Mouse (Mus musculus) kidney, adult 2 months (tissue): ENCODE measurements around the gene Npas1. TPM values are rescaled to one million over a fixed set of nuclear protein-coding genes. Genes with fewer than 3 reads are reported as not detected.

Experiments
- DNase-seq: peaks from one replicate; pipeline ENCODE4 v3.0.0; 2021
- H3K27ac ChIP-seq: fragments of 200-500 bp; 2 replicates; pipeline ENCODE4 v1.5.1; 2012; ENCODE audit warnings: low read depth, low read length, control low read depth, inconsistent platforms; ENCODE audit not compliant: insufficient read depth
- H3K27me3 ChIP-seq: fragments of 200-500 bp; replicated peaks from 2 replicates; pipeline ENCODE4 v1.6.1; 2012; ENCODE audit warnings: mild to moderate bottlenecking, moderate library complexity, low read length, inconsistent platforms; ENCODE audit not compliant: control insufficient read depth, insufficient read depth
- H3K36me3 ChIP-seq: fragments of 200-500 bp; 2 replicates; pipeline ENCODE4 v1.6.1; 2012; ENCODE audit warnings: mild to moderate bottlenecking, moderate library complexity, low read length, inconsistent platforms; ENCODE audit not compliant: control insufficient read depth, insufficient read depth
- H3K4me1 ChIP-seq: fragments of 200-500 bp; 2 replicates; pipeline ENCODE4 v1.6.1; 2011; ENCODE audit warnings: low read length; ENCODE audit not compliant: control insufficient read depth, insufficient read depth
- H3K4me3 ChIP-seq: fragments of 200-500 bp; 2 replicates; pipeline ENCODE4 v1.5.1; 2011; ENCODE audit warnings: mild to moderate bottlenecking, low read depth, low read length, control low read depth; ENCODE audit not compliant: insufficient read depth
- CTCF ChIP-seq: fragments of 200-500 bp; conservative IDR thresholded peaks from 2 replicates; pipeline ENCODE4 v1.5.1; 2011; ENCODE audit warnings: low read depth, mild to moderate bottlenecking, control low read depth, low read length, moderate library complexity, mixed read lengths; ENCODE audit not compliant: insufficient read depth, insufficient read length
- POLR2A ChIP-seq: fragments of 200-500 bp; IDR thresholded peaks from one replicate; pipeline ENCODE4 v1.6.1; 2011; ENCODE audit warnings: low read depth, low read length, control low read depth
- WGBS: fragments of 180-500 bp; shearing (Covaris S2); methylation state at CpG from one replicate; pipeline ENCODE4 v1.1.7; 2018; 5-methylcytosine and 5-hydroxymethylcytosine counted together
- polyA plus RNA-seq: library from polyadenylated mRNA; depleted of rRNA; stranded (reverse); fragments of >200 nt; gene quantifications from 2 replicates; pipeline ENCODE4 v1.2.3, GENCODE M21; 2012

The Npas1 gene
- polyA plus RNA-seq, 1 experiment: not detected

DNA sequence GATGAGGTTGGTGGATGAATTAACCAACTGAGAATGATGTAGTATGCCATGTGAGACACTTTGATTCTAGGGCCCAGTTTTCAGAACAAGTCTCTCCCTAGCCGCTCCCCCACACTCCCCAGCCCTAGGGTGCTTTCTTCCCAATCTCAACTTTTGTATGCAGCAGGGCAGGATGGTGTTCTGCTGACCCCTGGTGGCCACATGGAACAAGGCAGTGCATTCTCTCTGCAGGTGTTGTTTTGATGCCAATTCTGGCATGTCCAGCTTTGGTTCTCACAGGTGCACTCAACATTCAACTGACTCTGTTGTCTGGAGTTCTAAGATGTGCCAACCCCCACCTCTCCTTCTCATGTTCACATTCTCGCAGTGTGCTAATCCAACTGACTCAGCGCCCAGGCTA, 14.2 kb upstream of the Npas1 start:
- TF ChIP-seq CTCF: peak; percentile 99
- TF ChIP-seq POLR2A: no peak
- WGBS: 21% methylated on average over 3 of the region's 3 CpGs

DNA sequence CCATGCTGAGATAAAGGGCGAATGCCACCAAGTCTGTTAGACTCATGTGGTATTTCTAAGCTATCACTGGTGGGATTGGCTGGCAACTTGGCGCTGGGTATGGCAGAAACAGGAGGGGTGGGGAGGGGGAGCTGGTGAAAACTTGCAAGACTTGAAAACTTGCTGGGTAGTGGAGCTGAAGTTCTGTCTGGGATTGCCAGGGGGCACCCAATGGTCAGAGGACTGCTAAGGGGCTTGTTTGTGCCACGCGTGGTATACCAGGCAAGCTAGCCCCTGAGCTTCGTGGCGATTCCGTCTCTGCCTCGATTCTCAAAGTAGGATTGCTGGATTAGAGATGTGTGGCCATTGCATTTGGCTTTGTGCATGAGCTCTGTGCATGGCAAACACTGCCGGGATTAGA, 12.4 kb upstream of the Npas1 start:
- H3K4me3 ChIP-seq: no peak overlapping the region
- peak; percentile 22 for DNase-seq
- H3K27ac ChIP-seq: no peak overlapping the region
- no peaks in the 10 kb centered on the region for H3K27me3 ChIP-seq
- WGBS: 84% methylated on average over 9 of the region's 9 CpGs
- no peaks in the 10 kb centered on the region for H3K36me3 ChIP-seq
- TF ChIP-seq CTCF: no peak
- TF ChIP-seq POLR2A: no peak
- H3K4me1 ChIP-seq: no peaks in the 10 kb centered on the region

More for the DNA sequence above, 14.2 kb upstream of the Npas1 start:
- H3K27ac ChIP-seq: no peak overlapping the region
- DNase-seq: peak; percentile 72
- no peaks in the 10 kb centered on the region for H3K27me3 ChIP-seq
- no peaks in the 10 kb centered on the region for H3K4me1 ChIP-seq
- H3K36me3 ChIP-seq: no peaks in the 10 kb centered on the region
- no peak overlapping the region for H3K4me3 ChIP-seq

- TF ChIP-seq CTCF (no peak), POLR2A (no peak)
- Histone ChIP-seq H3K27ac (no peak overlapping the region), H3K27me3 (no peaks in the 10 kb centered on the region), H3K4me3 (no peak overlapping the region), H3K36me3 (no peaks in the 10 kb centered on the region), H3K4me1 (no peaks in the 10 kb centered on the region)
- no peak for DNase-seq
These were observed 11.3 kb upstream of the Npas1 start for GRCm38 (mm10) chr7:16488816-16489215.

GRCm38 (mm10) chr7:16476600-16476989, 933 bp downstream of the Npas1 start:
- peak; percentile 17 for DNase-seq
- Histone ChIP-seq H3K4me3 (no peak overlapping the region), H3K27me3 (peaks cover 5% of the 10 kb centered on the region), H3K27ac (no peak overlapping the region), H3K4me1 (no peaks in the 10 kb centered on the region), H3K36me3 (no peaks in the 10 kb centered on the region)
- no peak for TF ChIP-seq POLR2A
- no peak for TF ChIP-seq CTCF
- 3% methylated on average over 34 of the region's 34 CpGs for WGBS

DNA sequence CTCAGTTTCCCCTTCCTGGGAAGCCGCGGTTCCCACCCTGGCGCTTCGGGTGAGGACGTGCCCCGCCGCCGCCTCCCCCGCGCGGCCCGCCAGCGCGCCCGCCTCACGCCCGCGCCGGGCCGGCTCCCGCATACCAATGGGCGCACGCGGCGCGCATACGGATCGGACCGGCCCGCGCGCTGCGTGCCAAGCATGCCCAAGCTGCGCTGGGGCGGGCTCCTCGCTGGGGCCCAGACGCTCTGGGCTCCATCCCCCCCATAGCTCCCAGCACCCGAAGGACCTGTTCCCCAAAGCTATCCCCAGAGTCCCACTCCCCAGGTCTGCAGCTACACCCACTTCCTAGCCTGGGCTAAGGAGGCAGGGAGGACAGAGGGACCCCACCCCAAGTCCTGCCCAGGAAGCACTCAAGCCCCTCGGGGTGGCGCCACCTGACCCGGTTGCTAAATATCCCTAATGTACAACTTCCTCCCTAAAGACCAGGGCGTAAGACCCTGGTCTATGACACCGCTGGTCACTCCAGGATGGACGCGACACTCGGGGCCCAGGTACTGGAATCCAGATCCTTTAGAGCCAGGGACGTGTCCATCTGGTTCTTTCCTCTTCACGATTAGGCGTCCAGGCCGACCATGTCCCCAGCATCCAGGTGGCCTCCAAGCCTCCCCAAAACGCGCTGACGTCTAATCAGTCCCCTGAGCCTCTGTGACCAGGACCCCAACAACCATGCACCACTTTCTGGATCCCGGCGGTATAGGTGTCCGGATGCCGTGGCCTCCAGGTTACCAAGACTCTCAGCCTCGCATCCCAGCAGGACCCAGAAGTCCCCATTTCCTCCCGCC, 1.5 kb downstream of the Npas1 start:
- 2% methylated on average over 59 of the region's 59 CpGs for WGBS
- TF ChIP-seq POLR2A (no peak), CTCF (no peak)
- peaks cover 5% of the 10 kb centered on the region for H3K27me3 ChIP-seq
- H3K27ac ChIP-seq: no peak overlapping the region
- H3K4me3 ChIP-seq: no peak overlapping the region
- no peaks in the 10 kb centered on the region for H3K36me3 ChIP-seq
- H3K4me1 ChIP-seq: no peaks in the 10 kb centered on the region
- DNase-seq: no peak

DNA sequence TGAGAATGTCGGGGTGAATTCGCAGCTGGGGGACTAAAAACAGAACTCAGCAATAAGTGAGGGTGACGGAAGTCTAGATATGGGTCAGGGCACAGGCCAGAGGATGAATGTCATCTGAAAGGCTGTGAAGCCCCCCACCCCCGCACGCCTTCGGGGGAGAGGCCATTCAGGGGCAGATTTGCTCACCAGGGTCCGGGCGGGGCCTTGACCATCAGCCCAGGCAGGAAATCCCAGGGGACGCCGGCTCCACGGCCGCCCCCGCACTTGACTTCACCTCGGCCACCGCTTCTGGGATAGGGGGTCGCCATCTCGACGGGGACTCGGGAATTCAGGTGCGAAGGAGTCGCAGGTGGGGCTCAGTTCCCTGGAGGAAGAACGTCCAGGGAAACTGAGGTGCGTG, 2.2 kb downstream of the Npas1 start:
- peaks cover 5% of the 10 kb centered on the region for H3K27me3 ChIP-seq
- H3K36me3 ChIP-seq: no peaks in the 10 kb centered on the region
- TF ChIP-seq CTCF: no peak
- no peak for DNase-seq
- H3K27ac ChIP-seq: no peak overlapping the region
- no peaks in the 10 kb centered on the region for H3K4me1 ChIP-seq
- WGBS: 3% methylated on average over 23 of the region's 23 CpGs
- no peak overlapping the region for H3K4me3 ChIP-seq

DNA sequence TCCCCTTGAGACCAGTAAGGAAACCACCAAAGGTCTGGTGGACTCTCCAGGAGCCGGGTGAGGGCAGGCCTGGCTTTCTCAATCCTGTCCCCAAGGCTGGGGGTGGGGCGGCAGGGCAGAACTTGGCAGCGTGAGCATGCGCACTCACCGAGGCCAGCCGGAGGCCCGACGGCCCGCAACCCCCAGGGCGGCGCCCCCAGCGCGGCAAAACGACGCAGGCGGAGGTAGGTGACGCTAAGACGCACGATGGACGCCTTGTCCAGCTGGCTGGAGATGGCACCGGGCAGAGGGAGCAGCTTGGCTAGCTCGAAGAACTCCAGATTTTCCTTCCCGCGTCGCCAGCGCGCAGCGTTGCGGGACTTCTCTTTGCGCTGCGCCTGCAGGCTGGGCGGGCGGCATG, 3.1 kb downstream of the Npas1 start:
- H3K27ac ChIP-seq: no peak overlapping the region
- TF ChIP-seq POLR2A: no peak
- TF ChIP-seq CTCF: no peak
- peaks cover 5% of the 10 kb centered on the region for H3K27me3 ChIP-seq
- peak; percentile 24 for DNase-seq
- H3K4me1 ChIP-seq: no peaks in the 10 kb centered on the region
- H3K36me3 ChIP-seq: no peaks in the 10 kb centered on the region
- 7% methylated on average over 33 of the region's 33 CpGs for WGBS
- H3K4me3 ChIP-seq: no peak overlapping the region
